In the genomic region with DNA sequence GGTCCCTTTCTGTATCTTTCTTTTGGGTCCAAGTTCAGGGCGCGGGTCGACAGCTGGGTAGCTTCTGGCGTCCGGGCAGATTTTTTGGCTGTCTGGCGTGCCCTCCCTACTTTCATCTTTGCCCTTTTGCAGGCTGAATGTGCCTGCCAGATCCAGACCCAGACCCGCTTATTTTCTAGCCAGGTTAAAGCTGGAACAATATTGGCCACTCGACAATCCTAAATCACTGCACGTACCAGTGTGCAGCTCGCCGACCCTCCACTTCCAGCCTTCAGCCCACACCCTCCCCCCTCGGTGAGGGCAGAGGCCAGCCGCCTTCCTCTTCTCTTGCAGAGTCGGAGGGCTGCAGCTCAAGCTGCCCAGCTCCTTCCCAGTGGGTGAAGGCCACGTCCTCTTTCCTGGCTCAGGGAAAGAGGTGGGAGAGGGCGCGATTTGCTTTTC, we compare ENCODE assay signal across 8 mouse cellular contexts. TPM values are rescaled to one million over a fixed set of nuclear protein-coding genes. Genes with fewer than 3 reads are reported as not detected.
A peak's percentile ranks its signal among the peaks of the same experiment; 100 is the strongest.
DNase-seq lines count a peak whose midpoint lies in the region; ATAC-seq lines count a peak whose summit lies in the region.

No protein-coding gene starts in this region.

- H3K27ac ChIP-seq in heart, embryonic 11.5 days (ENCODE audit: low read depth, low read length), result no peak overlapping the region
- peak overlapping the region; percentile 94 for H3K27ac ChIP-seq in midbrain, embryonic 12.5 days (replicated peaks)

- H3K9ac ChIP-seq in heart, embryonic 11.5 days (ENCODE audit: low read depth, low read length), result peak overlapping the region; percentile 86
- peak overlapping the region; percentile 81 for H3K9ac ChIP-seq in midbrain, embryonic 12.5 days (replicated peaks)

- peak overlapping the region; percentile 77 for H3K4me2 ChIP-seq in heart, embryonic 11.5 days
- H3K4me2 ChIP-seq in midbrain, embryonic 12.5 days (replicated peaks), result peak overlapping the region; percentile 77

- H3K27me3 ChIP-seq in megakaryocyte, embryonic 14.5 days (replicated peaks), result peaks cover 68% of the 10 kb centered on the region
- H3K27me3 ChIP-seq in heart, embryonic 11.5 days (ENCODE audit: control insufficient read depth, insufficient read depth, low read length), result no peaks in the 10 kb centered on the region
- peaks cover 9% of the 10 kb centered on the region; the same call in 1 of the 2 replicates for H3K27me3 ChIP-seq in midbrain, embryonic 12.5 days

- no peak for ATAC-seq in megakaryocyte, adult 5-6 weeks (ENCODE audit: poor library complexity, severe bottlenecking)
- 0 out of 2 replicates have a peak, but pooled peaks have one; percentile 8 for ATAC-seq in heart, embryonic 11.5 days (replicated peaks; ENCODE audit: insufficient number of reproducible peaks, low FRiP score, low TSS enrichment)
- 0 out of 2 replicates have a peak, but pooled peaks have one; percentile 17 for ATAC-seq in midbrain, embryonic 12.5 days (ENCODE audit: low FRiP score, low read depth)
- no peak for ATAC-seq in frontal cortex, adult (ENCODE audit: low TSS enrichment)

- under 1% methylated on average over 17 of the region's 17 CpGs for WGBS in heart, embryonic 11.5 days (ENCODE audit: insufficient replicate concordance)
- WGBS in midbrain, embryonic 12.5 days, result 0% methylated on average over 17 of the region's 17 CpGs

- H3K4me1 ChIP-seq in megakaryocyte, embryonic 14.5 days, result peaks cover 28% of the 10 kb centered on the region
- H3K4me1 ChIP-seq in heart, embryonic 11.5 days (ENCODE audit: control insufficient read depth, insufficient read depth, low read length), result 0 out of 2 replicates have a peak, but pooled peaks cover 8% of the 10 kb centered on the region
- H3K4me1 ChIP-seq in midbrain, embryonic 12.5 days, result peaks cover 16% of the 10 kb centered on the region

- peaks cover 10% of the 10 kb centered on the region; the same call in 1 of the 2 replicates for H3K9me3 ChIP-seq in megakaryocyte, embryonic 14.5 days
- H3K9me3 ChIP-seq in heart, embryonic 11.5 days (replicated peaks; ENCODE audit: control insufficient read depth, low read length), result no peaks in the 10 kb centered on the region
- no peaks in the 10 kb centered on the region for H3K9me3 ChIP-seq in midbrain, embryonic 12.5 days

- peak overlapping the region; percentile 46 for H3K4me3 ChIP-seq in megakaryocyte, embryonic 14.5 days (replicated peaks)
- peak overlapping the region; percentile 73 for H3K4me3 ChIP-seq in heart, embryonic 11.5 days (ENCODE audit: low read depth, low read length)
- H3K4me3 ChIP-seq in midbrain, embryonic 12.5 days, result peak overlapping the region; percentile 64

- no peaks in the 10 kb centered on the region for H3K36me3 ChIP-seq in megakaryocyte, embryonic 14.5 days (replicated peaks; ENCODE audit: low read length)
- H3K36me3 ChIP-seq in heart, embryonic 11.5 days (ENCODE audit: control insufficient read depth, insufficient read depth, low read length), result no peaks in the 10 kb centered on the region
- H3K36me3 ChIP-seq in midbrain, embryonic 12.5 days, result no peaks in the 10 kb centered on the region

- DNase-seq in cerebellum, postnatal 14 days, result peak; percentile 62 to 65
- DNase-seq in layer of hippocampus, postnatal 36 days, result peak; percentile 25 to 39
- DNase-seq in natural killer cell, adult 2 months (ENCODE audit: low spot score in 2 of 2), result no peak

RNA-seq across cellular contexts. Expression of a gene that starts 1.7 kb away (rescaled TPM):
- 0.09 TPM in 1 of 2 replicates, not detected in the other for polyA plus RNA-seq in megakaryocyte, embryonic 14.5 days (2012; ENCODE audit: insufficient read depth, low replicate concordance)
- not detected in 2 replicates for total RNA-seq in megakaryocyte, adult 5-6 weeks (2015)
- 0.07 TPM in 1 of 2 replicates, not detected in the other for total RNA-seq in megakaryocyte, adult 5-6 weeks (2017)
- 15.2 and 16.5 TPM in 2 replicates for polyA plus RNA-seq in heart, embryonic 11.5 days (2014; fragmentation: Nextera tagmentation; extraction: Ambion mirVana)
- 100 to 1,000 TPM; 106 to 107 TPM for total RNA-seq in layer of hippocampus, postnatal 36 days (2021)
- 39.9 and 47.4 TPM in 2 replicates for polyA plus RNA-seq in midbrain, embryonic 12.5 days (2016; fragmentation: Nextera tagmentation; extraction: Ambion mirVana)

Comparison
In these comparisons a context has a peak if more than half of its experiments do, and no peak if none do; other contexts are left out.
1. ATAC-seq: peak in heart, embryonic 11.5 days (single experiment) and midbrain, embryonic 12.5 days (single experiment); none in megakaryocyte, adult 5-6 weeks (single experiment) and frontal cortex, adult (single experiment).
2. DNase-seq: peak in cerebellum, postnatal 14 days (2 of 2) and layer of hippocampus, postnatal 36 days (2 of 2); none in natural killer cell, adult 2 months (0 of 2).
3. RNA of a gene that starts 1.7 kb away (polyA plus RNA-seq): 39.9 to 47.4 TPM in midbrain, embryonic 12.5 days and 15.2 to 16.5 TPM in heart, embryonic 11.5 days; 0.09 TPM in megakaryocyte, embryonic 14.5 days; every median in the first group is over 10 times any median in the second.
4. Peak in every context shown above with its lines, with median percentiles within 50 percentile points of each other: H3K4me3 ChIP-seq.